Mouse (Mus musculus) embryonic facial prominence, embryonic 15.5 days (tissue): ENCODE results near the gene Paqr5. TPM values are rescaled to one million over a fixed set of nuclear protein-coding genes. Genes with fewer than 3 reads are reported as not detected.

Source experiments
- ATAC-seq: fragments of 200-750 bp; cut with Nextera tagmentation; 2 replicates; pipeline ENCODE4 v1.8.0; 2017; ENCODE audit warnings: low read depth, moderate TSS enrichment; ENCODE audit not compliant: insufficient number of reproducible peaks, low FRiP score, low TSS enrichment
- H3K27ac ChIP-seq: fragments of 300-500 bp; sonication (generic); replicated peaks from 2 replicates; pipeline ENCODE4 v1.5.1; 2015; ENCODE audit warnings: mild to moderate bottlenecking, inconsistent platforms
- H3K27me3 ChIP-seq: fragments of 300-500 bp; sonication (generic); 2 replicates; pipeline ENCODE4 v1.6.1; 2015; ENCODE audit warnings: inconsistent platforms
- H3K36me3 ChIP-seq: fragments of 300-500 bp; sonication (generic); 2 replicates; pipeline ENCODE4 v1.6.1; 2015; ENCODE audit warnings: mild to moderate bottlenecking, inconsistent platforms
- H3K4me1 ChIP-seq: fragments of 300-500 bp; sonication (generic); 2 replicates; pipeline ENCODE4 v1.6.1; 2015; ENCODE audit warnings: inconsistent platforms
- H3K4me2 ChIP-seq: fragments of 300-500 bp; sonication (generic); replicated peaks from 2 replicates; pipeline ENCODE4 v1.6.1; 2015; ENCODE audit warnings: mild to moderate bottlenecking, inconsistent platforms
- H3K4me3 ChIP-seq: fragments of 300-500 bp; sonication (generic); replicated peaks from 2 replicates; pipeline ENCODE4 v1.5.1; 2015; ENCODE audit warnings: mild to moderate bottlenecking, inconsistent platforms
- H3K9ac ChIP-seq: fragments of 300-500 bp; sonication (generic); 2 replicates; pipeline ENCODE4 v1.6.1; 2015; ENCODE audit warnings: inconsistent platforms
- H3K9me3 ChIP-seq: fragments of 300-500 bp; sonication (generic); replicated peaks from 2 replicates; pipeline ENCODE4 v1.6.1; 2016; ENCODE audit warnings: inconsistent platforms
- WGBS: fragments of 180-500 bp; shearing (Covaris S2); methylation state at CpG from one replicate; pipeline ENCODE4 v1.1.7; 2015; 5-methylcytosine and 5-hydroxymethylcytosine counted together
- polyA plus RNA-seq: library from polyadenylated mRNA; unstranded; fragments of >200 nt; fragmentation: Nextera tagmentation; extraction: Ambion mirVana; gene quantifications from 2 replicates; pipeline ENCODE4 v1.2.1, GENCODE M21; 2015

Paqr5 gene
- polyA plus RNA-seq, 1 experiment from 2014 or later = 18.7 TPM

GRCm38 (mm10) chr9:61919464-61919863 is 107.2 kb downstream of the Paqr5 start:
- no peaks in the 10 kb centered on the region for H3K9me3 ChIP-seq
- H3K4me2 ChIP-seq = no peak overlapping the region
- 88% methylated on average over 5 of the region's 5 CpGs for WGBS
- H3K27me3 ChIP-seq = no peaks in the 10 kb centered on the region
- H3K4me1 ChIP-seq = no peaks in the 10 kb centered on the region
- no peak overlapping the region for H3K9ac ChIP-seq
- H3K36me3 ChIP-seq = peaks cover 60% of the 10 kb centered on the region
- no peak for ATAC-seq
- no peak overlapping the region for H3K27ac ChIP-seq
- H3K4me3 ChIP-seq = no peak overlapping the region

GRCm38 (mm10) chr9:61917436-61917835 is 109.2 kb downstream of the Paqr5 start:
- Histone ChIP-seq H3K36me3 (peaks cover 51% of the 10 kb centered on the region), H3K4me1 (peaks cover 13% of the 10 kb centered on the region), H3K4me3 (no peak overlapping the region), H3K9ac (no peak overlapping the region), H3K9me3 (no peaks in the 10 kb centered on the region), H3K27me3 (no peaks in the 10 kb centered on the region), H3K4me2 (no peak overlapping the region), H3K27ac (no peak overlapping the region)
- 72% methylated on average over 6 of the region's 6 CpGs for WGBS
- no peak for ATAC-seq

- H3K27me3 ChIP-seq = no peaks in the 10 kb centered on the region
- H3K4me1 ChIP-seq = peaks cover 16% of the 10 kb centered on the region
- WGBS = 91% methylated on average over 3 of the region's 3 CpGs
- peaks cover 53% of the 10 kb centered on the region for H3K36me3 ChIP-seq
- H3K4me2 ChIP-seq = no peak overlapping the region
- no peak overlapping the region for H3K27ac ChIP-seq
- no peak for ATAC-seq
- no peak overlapping the region for H3K4me3 ChIP-seq
- no peak overlapping the region for H3K9ac ChIP-seq
- no peaks in the 10 kb centered on the region for H3K9me3 ChIP-seq
These were observed 109.7 kb downstream of the Paqr5 start for GRCm38 (mm10) chr9:61916986-61917385.

GRCm38 (mm10) chr9:61915393-61916005 is 111.2 kb downstream of the Paqr5 start:
- no peaks in the 10 kb centered on the region for H3K27me3 ChIP-seq
- H3K9ac ChIP-seq = peak overlapping the region; percentile 57; the same call in 1 of the 2 replicates
- peak overlapping the region; percentile 77 for H3K4me2 ChIP-seq
- peaks cover 54% of the 10 kb centered on the region for H3K36me3 ChIP-seq
- peak overlapping the region; percentile 98; the same call in 1 of the 2 replicates for H3K27ac ChIP-seq
- ATAC-seq = no peak
- peaks cover 16% of the 10 kb centered on the region for H3K4me1 ChIP-seq
- WGBS = 43% methylated on average over 4 of the region's 4 CpGs
- H3K9me3 ChIP-seq = no peaks in the 10 kb centered on the region
- H3K4me3 ChIP-seq = peak overlapping the region; percentile 84

GRCm38 (mm10) chr9:61914917-61915300 is 111.7 kb downstream of the Paqr5 start:
- H3K27me3 ChIP-seq = no peaks in the 10 kb centered on the region
- ATAC-seq = no peak
- peak overlapping the region; percentile 98 for H3K27ac ChIP-seq
- H3K9me3 ChIP-seq = no peaks in the 10 kb centered on the region
- H3K4me2 ChIP-seq = peak overlapping the region; percentile 77
- peaks cover 16% of the 10 kb centered on the region for H3K4me1 ChIP-seq
- H3K4me3 ChIP-seq = peak overlapping the region; percentile 84
- WGBS = 3% methylated on average over 13 of the region's 13 CpGs
- peaks cover 49% of the 10 kb centered on the region for H3K36me3 ChIP-seq
- H3K9ac ChIP-seq = peak overlapping the region; percentile 57

- WGBS = under 1% methylated on average over 70 of the region's 70 CpGs
- H3K4me3 ChIP-seq = peak within 1 kb of the TSS; percentile 84
- peak within 1 kb of the TSS; percentile 98 for H3K27ac ChIP-seq
- no peaks in the 10 kb centered on the region for H3K9me3 ChIP-seq
- peak within 1 kb of the TSS; percentile 77 for H3K4me2 ChIP-seq
- H3K9ac ChIP-seq = peak within 1 kb of the TSS; percentile 78
- ATAC-seq = peak; percentile 96
- peaks cover 16% of the 10 kb centered on the region for H3K4me1 ChIP-seq
- H3K27me3 ChIP-seq = no peaks in the 10 kb centered on the region
- H3K36me3 ChIP-seq = peaks cover 43% of the 10 kb centered on the region
These were observed 112.3 kb downstream of the Paqr5 start, which contains the start of gene Rplp1 for GRCm38 (mm10) chr9:61914203-61914916. Rplp1 (minus strand) TSS chr9:61914542.

- no peak overlapping the region for H3K4me3 ChIP-seq
- WGBS = 44% methylated on average over 6 of the region's 6 CpGs
These were observed 115.1 kb downstream of the Paqr5 start for GRCm38 (mm10) chr9:61911300-61912128.

GRCm38 (mm10) chr9:61910526-61911256 is 116.0 kb downstream of the Paqr5 start:
- Histone ChIP-seq H3K4me1 (peaks cover 16% of the 10 kb centered on the region), H3K27ac (no peak overlapping the region), H3K36me3 (peaks cover 23% of the 10 kb centered on the region), H3K4me3 (no peak overlapping the region), H3K4me2 (no peak overlapping the region), H3K9me3 (no peaks in the 10 kb centered on the region), H3K9ac (no peak overlapping the region), H3K27me3 (no peaks in the 10 kb centered on the region)
- WGBS = 41% methylated on average over 20 of the region's 20 CpGs
- no peak for ATAC-seq

More at GRCm38 (mm10) chr9:61911300-61912128, 115.1 kb downstream of the Paqr5 start:
- Histone ChIP-seq H3K9ac (no peak overlapping the region), H3K27me3 (no peaks in the 10 kb centered on the region), H3K27ac (no peak overlapping the region), H3K9me3 (no peaks in the 10 kb centered on the region), H3K36me3 (peaks cover 24% of the 10 kb centered on the region), H3K4me1 (peaks cover 16% of the 10 kb centered on the region), H3K4me2 (no peak overlapping the region)
- ATAC-seq = no peak

GRCm38 (mm10) chr9:61909633-61910032 is 117.0 kb downstream of the Paqr5 start:
- H3K4me2 ChIP-seq = no peak overlapping the region
- no peak overlapping the region for H3K9ac ChIP-seq
- H3K4me3 ChIP-seq = no peak overlapping the region
- H3K9me3 ChIP-seq = no peaks in the 10 kb centered on the region
- no peak overlapping the region for H3K27ac ChIP-seq
- 70% methylated on average over 1 of the region's 1 CpGs for WGBS
- ATAC-seq = no peak
- peaks cover 20% of the 10 kb centered on the region for H3K4me1 ChIP-seq
- H3K27me3 ChIP-seq = no peaks in the 10 kb centered on the region
- H3K36me3 ChIP-seq = peaks cover 23% of the 10 kb centered on the region

- peaks cover 23% of the 10 kb centered on the region for H3K36me3 ChIP-seq
- no peak overlapping the region for H3K27ac ChIP-seq
- H3K9ac ChIP-seq = no peak overlapping the region
- H3K4me3 ChIP-seq = no peak overlapping the region
- WGBS = 85% methylated on average over 11 of the region's 11 CpGs
- H3K27me3 ChIP-seq = no peaks in the 10 kb centered on the region
- no peak for ATAC-seq
- H3K4me1 ChIP-seq = peaks cover 23% of the 10 kb centered on the region
- no peaks in the 10 kb centered on the region for H3K9me3 ChIP-seq
- no peak overlapping the region for H3K4me2 ChIP-seq
These were observed 117.7 kb downstream of the Paqr5 start for GRCm38 (mm10) chr9:61908832-61909407.
